Mouse (Mus musculus) lung, embryonic 15.5 days (tissue): ENCODE results near the gene Mief1. TPM values are rescaled to one million over a fixed set of nuclear protein-coding genes. Genes with fewer than 3 reads are reported as not detected.
A peak's percentile ranks its signal among the peaks of the same experiment; 100 is the strongest.

ENCODE experiments used
- ATAC-seq: fragments of 200-750 bp; cut with Nextera tagmentation; 2 replicates; pipeline ENCODE4 v1.8.0; 2017; ENCODE audit warnings: moderate number of reproducible peaks, borderline replicate concordance; ENCODE audit not compliant: low FRiP score, low TSS enrichment; ENCODE audit errors: extremely low read depth
- H3K27ac ChIP-seq: fragments of 300-500 bp; sonication (generic); 2 replicates; pipeline ENCODE4 v1.5.1; 2015; ENCODE audit warnings: moderate library complexity, mild to moderate bottlenecking, inconsistent platforms
- H3K27me3 ChIP-seq: fragments of 300-500 bp; sonication (generic); 2 replicates; pipeline ENCODE4 v1.6.1; 2015; ENCODE audit warnings: inconsistent platforms
- H3K36me3 ChIP-seq: fragments of 300-500 bp; sonication (generic); 2 replicates; pipeline ENCODE4 v1.6.1; 2015; ENCODE audit warnings: inconsistent platforms
- H3K4me1 ChIP-seq: fragments of 300-500 bp; sonication (generic); 2 replicates; pipeline ENCODE4 v1.6.1; 2015; ENCODE audit warnings: inconsistent platforms
- H3K4me2 ChIP-seq: fragments of 300-500 bp; sonication (generic); 2 replicates; pipeline ENCODE4 v1.6.1; 2015; ENCODE audit warnings: inconsistent platforms, mild to moderate bottlenecking, moderate library complexity
- H3K4me3 ChIP-seq: fragments of 300-500 bp; sonication (generic); 2 replicates; pipeline ENCODE4 v1.5.1; 2015; ENCODE audit warnings: mild to moderate bottlenecking, inconsistent platforms
- H3K9ac ChIP-seq: fragments of 300-500 bp; sonication (generic); 2 replicates; pipeline ENCODE4 v1.6.1; 2015; ENCODE audit warnings: inconsistent platforms
- H3K9me3 ChIP-seq: fragments of 300-500 bp; sonication (generic); 2 replicates; pipeline ENCODE4 v1.6.1; 2016; ENCODE audit warnings: inconsistent platforms
- WGBS: fragments of 180-500 bp; shearing (Covaris S2); methylation state at CpG from one replicate; pipeline ENCODE4 v1.1.7; 2015; 5-methylcytosine and 5-hydroxymethylcytosine counted together
- polyA plus RNA-seq: library from polyadenylated mRNA; unstranded; fragments of >200 nt; fragmentation: Nextera tagmentation; extraction: Ambion mirVana; gene quantifications from 2 replicates; pipeline ENCODE4 v1.2.1, GENCODE M21; 2015

Mief1 gene
- polyA plus RNA-seq, 1 experiment from 2014 or later: 28.4 TPM

GRCm38 (mm10) chr15:80256656-80257601 lies 23.1 kb downstream of the Mief1 start:
- H3K27ac ChIP-seq: peak overlapping the region; percentile 95
- 50% methylated on average over 12 of the region's 12 CpGs for WGBS
- H3K9me3 ChIP-seq: no peaks in the 10 kb centered on the region
- H3K27me3 ChIP-seq: no peaks in the 10 kb centered on the region
- peak overlapping the region; percentile 86 for H3K4me3 ChIP-seq
- H3K4me1 ChIP-seq: peaks cover 34% of the 10 kb centered on the region
- H3K9ac ChIP-seq: peak overlapping the region; percentile 96
- H3K36me3 ChIP-seq: peaks cover 47% of the 10 kb centered on the region
- peak overlapping the region; percentile 82 for H3K4me2 ChIP-seq
- no peak for ATAC-seq

DNA sequence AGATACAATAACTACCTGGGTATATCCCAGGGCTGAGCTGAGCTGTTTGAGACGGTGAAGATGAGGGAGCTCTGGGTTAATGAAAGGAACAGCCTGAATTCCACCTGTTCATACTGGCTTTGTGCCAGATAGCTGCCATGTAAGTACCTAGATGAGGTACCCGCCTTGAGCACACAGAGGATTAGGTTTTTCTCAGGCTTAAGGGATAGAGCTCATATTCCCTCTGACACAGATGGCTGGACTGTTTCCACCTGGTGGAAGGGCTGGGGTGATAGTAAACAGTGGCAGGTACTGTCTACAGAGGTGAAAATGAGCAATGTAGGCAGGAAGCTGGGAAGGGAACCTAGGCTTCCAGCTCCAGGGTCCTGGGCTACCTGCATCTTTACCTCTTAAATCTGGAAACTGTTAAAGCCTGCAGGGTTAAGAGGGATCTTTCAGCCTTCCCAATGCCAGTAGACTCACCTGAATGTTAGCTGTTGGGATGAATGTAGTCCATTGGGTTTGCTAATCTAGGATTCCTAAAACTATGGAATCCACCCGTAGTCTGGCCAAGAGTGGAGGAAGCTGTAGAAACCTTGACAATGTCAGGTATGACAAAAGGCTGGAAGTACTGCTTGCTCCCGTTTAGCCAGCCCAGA lies 23.9 kb downstream of the Mief1 start:
- no peaks in the 10 kb centered on the region for H3K27me3 ChIP-seq
- 0 out of 2 replicates have a peak overlapping the region, but pooled peaks have one; percentile 86 for H3K4me3 ChIP-seq
- H3K4me2 ChIP-seq: peak overlapping the region; percentile 82
- 14% methylated on average over 4 of the region's 4 CpGs for WGBS
- H3K9me3 ChIP-seq: no peaks in the 10 kb centered on the region
- H3K27ac ChIP-seq: peak overlapping the region; percentile 95
- no peak for ATAC-seq
- H3K4me1 ChIP-seq: peaks cover 37% of the 10 kb centered on the region
- H3K9ac ChIP-seq: no peak overlapping the region; the same call in 1 of the 2 replicates
- peaks cover 47% of the 10 kb centered on the region for H3K36me3 ChIP-seq

DNA sequence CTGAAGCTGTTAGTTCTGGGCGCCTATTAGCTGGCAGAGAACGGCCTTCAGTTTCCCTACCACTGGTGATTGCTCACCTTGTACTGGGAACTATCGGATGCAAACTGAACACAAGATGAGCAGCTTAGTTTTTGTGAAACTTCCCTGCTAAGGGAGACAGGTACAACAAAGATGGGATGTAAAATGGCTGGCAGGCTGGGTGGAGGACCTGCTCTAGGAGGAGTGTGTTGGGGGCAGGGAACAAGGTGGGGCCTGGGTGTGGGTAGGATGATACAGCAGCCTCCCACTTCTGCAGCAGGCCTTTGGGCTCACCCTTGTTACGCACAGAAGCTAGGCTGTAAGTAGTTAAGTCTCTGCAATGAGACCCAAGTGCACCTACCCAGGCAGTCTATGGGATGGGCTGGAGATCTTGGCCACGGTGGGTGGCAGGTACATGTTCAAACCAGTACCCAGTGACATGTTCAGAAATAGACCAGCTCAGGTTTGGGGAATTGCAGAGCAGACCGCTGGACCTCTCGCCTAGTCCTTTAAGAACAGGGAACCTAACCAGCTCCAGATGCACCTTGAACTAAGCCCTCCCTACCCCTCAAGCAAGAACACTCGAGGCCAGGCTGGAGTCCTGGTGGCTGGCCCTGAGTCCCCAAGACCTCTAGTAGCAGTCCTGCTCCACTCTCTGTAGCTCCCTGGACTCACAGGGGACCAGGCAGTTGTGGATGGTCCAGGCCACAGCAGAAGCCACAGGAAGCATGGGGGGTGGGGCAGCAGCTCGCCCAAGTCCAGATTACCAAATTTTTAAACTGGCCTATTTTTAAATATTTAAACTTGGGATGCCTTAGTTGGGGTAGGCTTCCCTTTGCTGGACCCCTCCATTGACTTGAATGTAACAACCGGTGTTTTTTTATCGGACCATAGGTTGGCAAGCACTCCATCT lies 24.7 kb downstream of the Mief1 start:
- Histone ChIP-seq H3K4me3 (no peak overlapping the region), H3K9ac (no peak overlapping the region), H3K27me3 (no peaks in the 10 kb centered on the region), H3K9me3 (no peaks in the 10 kb centered on the region), H3K36me3 (peaks cover 43% of the 10 kb centered on the region), H3K4me2 (peak overlapping the region; percentile 82), H3K27ac (peak overlapping the region; percentile 95), H3K4me1 (peaks cover 39% of the 10 kb centered on the region)
- WGBS: 56% methylated on average over 11 of the region's 11 CpGs
- ATAC-seq: no peak

DNA sequence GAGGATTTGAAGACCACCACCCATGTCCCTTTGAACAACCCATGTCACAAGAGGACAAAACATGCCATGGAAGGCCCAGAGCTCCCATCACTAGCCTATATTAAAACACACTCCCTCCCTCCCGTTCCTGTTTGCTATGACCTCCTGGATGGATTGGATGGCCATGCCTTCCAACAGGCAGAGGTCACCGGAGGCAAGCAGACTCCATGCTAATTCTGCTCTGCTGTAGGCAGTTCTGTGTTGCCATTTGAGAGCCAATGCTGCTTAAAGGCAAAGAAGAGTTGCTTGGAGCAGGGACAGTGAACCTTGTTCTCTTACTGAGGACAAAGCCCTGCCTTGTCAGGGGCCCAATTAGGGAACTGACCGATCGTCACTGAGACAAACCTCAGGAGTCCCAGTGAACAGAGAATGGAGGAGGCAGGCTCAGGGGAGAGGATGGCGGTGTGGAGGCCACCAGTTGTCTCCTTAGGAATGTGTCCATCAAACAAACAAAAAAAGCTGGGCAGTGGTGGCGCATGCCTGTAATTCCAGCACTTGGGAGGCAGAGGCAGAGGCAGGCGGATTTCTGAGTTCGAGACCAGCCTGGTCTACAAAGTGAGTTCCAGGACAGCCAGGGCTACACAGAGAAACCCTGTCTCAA lies 25.7 kb downstream of the Mief1 start:
- H3K4me3 ChIP-seq: no peak overlapping the region
- H3K9me3 ChIP-seq: no peaks in the 10 kb centered on the region
- peaks cover 35% of the 10 kb centered on the region for H3K4me1 ChIP-seq
- no peak overlapping the region for H3K27ac ChIP-seq
- peaks cover 43% of the 10 kb centered on the region for H3K36me3 ChIP-seq
- H3K9ac ChIP-seq: no peak overlapping the region
- ATAC-seq: no peak
- WGBS: 71% methylated on average over 8 of the region's 8 CpGs
- H3K27me3 ChIP-seq: no peaks in the 10 kb centered on the region
- H3K4me2 ChIP-seq: no peak overlapping the region

GRCm38 (mm10) chr15:80260677-80261076 lies 26.9 kb downstream of the Mief1 start:
- Histone ChIP-seq H3K9me3 (no peaks in the 10 kb centered on the region), H3K27ac (no peak overlapping the region), H3K4me2 (no peak overlapping the region), H3K4me1 (peaks cover 36% of the 10 kb centered on the region), H3K9ac (no peak overlapping the region), H3K4me3 (no peak overlapping the region), H3K36me3 (peaks cover 43% of the 10 kb centered on the region), H3K27me3 (no peaks in the 10 kb centered on the region)
- WGBS: 21% methylated on average over 3 of the region's 3 CpGs
- no peak for ATAC-seq

- H3K27ac ChIP-seq: no peak overlapping the region
- H3K4me3 ChIP-seq: no peak overlapping the region
- no peak overlapping the region for H3K4me2 ChIP-seq
- H3K9ac ChIP-seq: no peak overlapping the region
- WGBS: 75% methylated on average over 7 of the region's 7 CpGs
- H3K27me3 ChIP-seq: no peaks in the 10 kb centered on the region
- ATAC-seq: no peak
- H3K4me1 ChIP-seq: peaks cover 36% of the 10 kb centered on the region
- no peaks in the 10 kb centered on the region for H3K9me3 ChIP-seq
- H3K36me3 ChIP-seq: peaks cover 42% of the 10 kb centered on the region
Measured at GRCm38 (mm10) chr15:80261100-80261499, 27.3 kb downstream of the Mief1 start.

- Histone ChIP-seq H3K9ac (peak within 1 kb of the TSS; percentile 87), H3K36me3 (peaks cover 16% of the 10 kb centered on the region; the same call in 1 of the 2 replicates), H3K27me3 (no peaks in the 10 kb centered on the region), H3K4me2 (peak within 1 kb of the TSS; percentile 86), H3K4me1 (peaks cover 18% of the 10 kb centered on the region), H3K4me3 (peak within 1 kb of the TSS; percentile 94), H3K9me3 (no peaks in the 10 kb centered on the region), H3K27ac (peak within 1 kb of the TSS; percentile 31)
- under 1% methylated on average over 65 of the region's 66 CpGs for WGBS
- ATAC-seq: peak; percentile 92
Measured at GRCm38 (mm10) chr15:80263610-80264575, 30.1 kb downstream of the Mief1 start, which contains the start of gene Rps19bp1. TSS of gene Rps19bp1 (minus strand) at chr15:80264315.

DNA sequence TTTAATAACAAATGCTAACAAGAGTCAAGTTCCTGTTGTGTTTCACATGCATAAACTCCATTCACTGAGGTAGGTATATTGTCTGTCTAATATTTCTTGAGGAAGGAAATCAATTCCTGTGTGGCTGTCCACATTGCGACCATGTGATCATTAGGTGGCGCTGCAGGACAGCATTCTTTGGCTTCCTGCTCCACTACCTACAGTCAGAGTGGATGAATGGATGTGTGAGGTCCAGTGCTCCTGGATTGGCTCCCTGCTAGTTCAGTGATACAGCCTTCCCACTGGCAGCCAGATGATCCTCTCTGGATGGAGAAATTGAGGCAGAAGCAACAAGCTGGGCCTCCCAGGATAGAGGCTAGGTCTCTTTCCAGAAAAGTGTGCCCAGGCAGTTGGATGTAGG lies 32.5 kb downstream of the Mief1 start:
- H3K4me2 ChIP-seq: no peak overlapping the region
- H3K36me3 ChIP-seq: no peaks in the 10 kb centered on the region
- no peaks in the 10 kb centered on the region for H3K9me3 ChIP-seq
- no peak overlapping the region for H3K9ac ChIP-seq
- peaks cover 18% of the 10 kb centered on the region for H3K4me1 ChIP-seq
- WGBS: 0% methylated on average over 2 of the region's 2 CpGs
- H3K27me3 ChIP-seq: no peaks in the 10 kb centered on the region
- no peak for ATAC-seq
- no peak overlapping the region for H3K27ac ChIP-seq
- H3K4me3 ChIP-seq: no peak overlapping the region

DNA sequence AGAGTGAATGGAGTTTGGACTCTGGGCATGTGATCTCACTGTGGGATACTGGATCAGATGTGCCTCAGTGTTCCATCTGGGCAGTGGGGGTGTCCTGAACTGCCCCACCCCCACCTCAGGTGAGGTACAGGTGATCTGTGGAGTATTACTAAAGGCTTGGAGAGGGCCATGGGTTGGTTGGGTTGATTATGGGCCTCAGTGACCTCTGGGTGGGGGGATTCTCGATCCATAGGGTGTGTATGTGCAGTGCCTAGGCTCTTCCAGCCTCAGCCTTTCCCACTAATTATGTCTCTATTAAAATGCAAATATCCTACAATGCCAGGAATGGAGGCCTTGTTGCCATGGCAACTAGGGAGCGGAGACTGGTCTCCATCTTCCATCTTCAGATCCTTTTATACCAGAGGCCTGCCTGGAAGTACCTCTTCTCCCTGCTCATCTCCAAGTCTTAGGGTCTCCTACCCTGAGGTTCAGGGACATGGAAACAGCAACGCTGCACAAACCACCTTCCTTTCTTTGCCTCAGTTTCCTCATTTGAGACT lies 38.1 kb downstream of the Mief1 start:
- Histone ChIP-seq H3K9me3 (no peaks in the 10 kb centered on the region), H3K4me1 (no peaks in the 10 kb centered on the region), H3K36me3 (no peaks in the 10 kb centered on the region), H3K4me2 (no peak overlapping the region), H3K9ac (no peak overlapping the region), H3K27ac (no peak overlapping the region), H3K4me3 (no peak overlapping the region), H3K27me3 (no peaks in the 10 kb centered on the region)
- no peak for ATAC-seq
- 65% methylated on average over 3 of the region's 3 CpGs for WGBS

- WGBS: 43% methylated on average over 9 of the region's 9 CpGs
- Histone ChIP-seq H3K27me3 (peaks cover 10% of the 10 kb centered on the region; the same call in 1 of the 2 replicates), H3K4me1 (no peaks in the 10 kb centered on the region), H3K4me3 (no peak overlapping the region), H3K4me2 (no peak overlapping the region), H3K9me3 (no peaks in the 10 kb centered on the region), H3K27ac (no peak overlapping the region), H3K9ac (no peak overlapping the region), H3K36me3 (no peaks in the 10 kb centered on the region)
- no peak for ATAC-seq
Measured at GRCm38 (mm10) chr15:80277107-80277506, 43.3 kb downstream of the Mief1 start.
